Mouse (Mus musculus): ENCODE results near the gene Enpp5.
A peak's percentile ranks its signal among the peaks of the same experiment; 100 is the strongest.

Enpp5 gene

DNA sequence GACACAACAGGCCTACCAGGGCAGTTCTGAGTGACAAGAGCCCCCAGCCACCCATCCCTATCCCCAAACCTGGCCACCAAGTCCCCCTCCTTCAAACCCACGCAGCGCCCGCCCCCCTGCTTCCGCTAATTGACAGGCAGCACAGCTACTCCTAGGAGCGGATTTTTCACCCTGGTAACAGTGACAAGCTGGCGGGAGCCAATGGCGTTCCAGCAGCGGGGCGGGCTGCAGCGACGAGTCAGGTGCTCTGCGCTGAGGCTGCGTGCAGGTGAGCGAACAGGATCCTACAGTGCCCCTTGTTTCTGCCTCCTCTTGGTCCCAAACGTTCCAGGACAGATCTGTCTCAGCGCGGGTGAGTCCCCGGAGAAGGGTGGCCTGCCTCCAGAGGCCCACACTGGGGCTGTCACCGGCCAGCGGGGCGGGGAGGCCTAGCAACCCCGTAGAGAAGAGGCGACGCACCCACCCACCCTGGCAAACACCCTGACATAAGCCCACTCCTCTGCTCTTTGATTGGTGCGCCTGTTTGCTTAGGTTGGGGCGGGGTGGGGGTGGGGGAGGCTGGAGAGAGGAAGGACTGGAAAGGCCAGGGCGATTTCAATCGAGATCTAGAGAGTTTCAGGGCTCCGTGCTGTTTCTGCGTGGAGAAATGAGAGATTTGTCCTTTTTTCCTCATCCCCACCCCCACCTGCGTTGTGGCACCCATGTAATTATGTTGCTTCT lies at the start of gene Enpp5:
Enpp5 (plus strand) TSS at position 183 of the 720 bp plus-strand sequence.
- peak; percentile 81 for DNase-seq (ENCODE audit: low read depth, low spot score)

DNA sequence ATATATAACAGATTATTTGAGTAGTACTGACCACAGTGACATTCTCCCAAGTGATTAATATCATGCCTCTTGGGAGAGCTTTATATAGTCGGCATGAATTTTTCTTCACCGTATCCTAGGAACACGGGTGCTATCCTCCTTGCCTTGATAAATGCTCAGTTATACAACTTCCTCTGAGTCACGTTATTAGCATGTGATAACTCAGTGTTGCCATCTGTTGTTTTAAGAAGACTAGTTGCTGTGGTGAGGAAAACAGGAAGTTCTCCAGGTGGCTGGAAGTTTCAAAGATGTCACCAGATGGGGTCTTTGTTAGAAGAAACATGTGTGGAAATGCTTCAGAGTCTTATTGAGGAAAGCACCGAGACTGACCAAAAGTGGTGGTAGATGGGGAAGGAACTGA lies 49.0 kb upstream of the Enpp5 start:
- no peak for DNase-seq (ENCODE audit: low read depth, low spot score)

DNA sequence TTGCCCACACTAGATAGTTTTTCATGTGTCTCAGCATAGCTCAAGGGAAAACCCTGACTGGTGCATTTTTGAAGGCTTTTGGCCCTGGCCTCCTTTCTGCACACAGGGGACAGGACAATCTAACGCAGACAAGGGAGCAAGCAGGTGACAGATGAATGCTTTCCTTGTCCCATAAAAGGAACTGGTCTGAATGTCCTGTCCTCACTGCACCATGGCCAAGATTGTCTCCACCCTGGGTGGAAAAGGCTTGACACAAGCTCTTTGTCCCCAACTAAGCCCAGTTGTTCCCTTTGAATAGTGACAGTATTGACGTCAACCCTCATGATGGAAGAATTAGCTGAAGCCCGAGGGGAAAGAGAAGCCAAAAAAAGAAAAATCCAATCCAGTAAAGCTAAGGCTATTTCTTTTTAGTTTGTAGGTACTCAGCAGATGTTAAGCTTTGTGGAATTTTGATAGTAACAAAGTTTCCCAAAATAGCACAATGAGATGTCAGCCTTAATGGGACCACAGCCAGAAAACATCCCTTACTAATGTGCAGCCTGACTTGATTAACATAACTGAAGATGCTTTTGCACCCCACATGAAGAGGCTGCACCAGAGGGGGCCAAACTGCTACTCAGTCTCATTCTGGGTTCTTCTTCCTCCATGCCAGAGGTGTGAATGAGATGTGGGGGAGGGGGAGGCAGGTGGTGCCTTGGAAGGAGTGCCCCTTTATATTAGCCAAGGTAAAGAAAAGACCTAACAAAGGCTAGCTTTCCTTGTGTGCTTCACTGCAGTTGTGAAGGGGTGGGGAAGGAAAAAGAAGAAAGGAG lies 47.6 kb upstream of the Enpp5 start:
- DNase-seq (ENCODE audit: low read depth, low spot score), result peak; percentile 3

DNA sequence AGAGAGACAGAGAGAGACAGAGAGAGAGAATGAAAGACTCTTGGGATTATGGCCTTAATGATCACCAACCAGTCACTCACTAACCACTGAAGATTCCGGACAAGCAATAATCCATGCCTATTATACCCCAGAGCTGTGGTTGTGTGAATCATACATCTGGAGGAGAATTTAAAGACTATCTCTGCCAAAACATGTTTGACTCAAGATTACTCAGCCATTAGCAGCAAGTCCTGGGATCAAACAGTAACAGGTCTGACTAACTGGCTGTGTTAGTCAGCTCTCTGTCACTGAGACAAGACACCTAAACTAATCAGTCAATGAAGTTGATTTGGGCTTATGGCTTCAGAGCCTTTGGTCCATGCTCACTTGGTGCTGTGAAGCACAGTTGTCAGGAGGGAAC lies 43.6 kb upstream of the Enpp5 start:
- no peak for DNase-seq (ENCODE audit: low read depth, low spot score)

DNA sequence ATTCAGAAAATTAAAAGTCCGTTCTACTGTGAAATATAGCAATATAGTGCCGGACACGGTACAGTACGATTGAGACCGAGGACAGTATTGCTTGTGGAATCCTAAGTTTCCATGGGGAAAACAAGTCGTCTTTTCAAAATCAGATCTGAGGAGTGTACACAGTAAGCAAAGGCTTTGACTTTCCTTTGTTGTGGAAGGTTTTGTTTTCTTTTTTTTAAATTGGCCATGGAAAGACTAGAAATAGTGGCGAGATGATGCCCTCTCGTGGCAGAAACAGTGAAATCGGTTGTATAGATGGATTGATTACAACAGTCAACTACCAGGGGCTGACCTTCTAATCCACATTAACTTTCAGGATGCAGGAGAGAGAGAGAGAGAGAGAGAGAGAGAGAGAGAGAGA lies 40.0 kb upstream of the Enpp5 start:
- peak; percentile 22 for DNase-seq (ENCODE audit: low read depth, low spot score)

DNA sequence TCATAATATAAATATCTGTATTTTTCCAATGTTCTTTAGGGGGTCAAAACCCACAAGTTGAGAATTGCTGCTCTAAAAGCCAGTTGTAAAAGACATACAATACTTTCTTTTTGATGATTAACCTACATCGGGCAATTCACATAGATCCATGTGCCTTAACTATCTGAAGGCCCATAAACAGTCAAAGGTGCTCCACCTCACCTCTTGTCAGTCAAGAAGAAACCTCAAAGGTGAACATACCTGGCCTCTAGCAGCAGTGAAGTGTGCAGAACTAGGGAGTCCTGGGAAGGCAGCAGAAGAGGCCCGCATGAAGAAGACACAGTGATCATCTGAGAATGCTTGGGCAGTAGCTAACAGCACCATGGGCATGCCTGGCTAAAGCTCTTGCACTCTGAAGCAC lies 38.2 kb upstream of the Enpp5 start:
- no peak for DNase-seq (ENCODE audit: low read depth, low spot score)

DNA sequence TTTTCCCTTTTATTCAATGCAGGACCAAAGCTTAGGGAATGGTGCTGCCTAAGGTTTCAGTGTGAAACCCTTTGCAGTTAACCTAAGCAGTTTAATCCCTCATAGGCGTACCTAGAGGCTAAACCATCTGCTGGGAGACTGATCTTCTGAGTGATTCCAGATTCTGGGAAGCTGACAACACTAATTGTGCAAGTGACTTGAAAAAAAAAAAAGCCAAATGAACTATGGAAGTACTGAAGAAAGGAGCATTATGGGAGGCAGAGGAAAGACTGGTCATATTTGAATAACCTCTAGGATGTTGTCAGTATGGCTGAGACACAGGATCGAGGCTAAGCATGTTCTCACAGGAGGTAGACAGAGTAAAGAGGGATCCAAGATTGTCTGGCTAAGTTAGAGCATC lies 36.3 kb upstream of the Enpp5 start:
- no peak for DNase-seq (ENCODE audit: low read depth, low spot score)

DNA sequence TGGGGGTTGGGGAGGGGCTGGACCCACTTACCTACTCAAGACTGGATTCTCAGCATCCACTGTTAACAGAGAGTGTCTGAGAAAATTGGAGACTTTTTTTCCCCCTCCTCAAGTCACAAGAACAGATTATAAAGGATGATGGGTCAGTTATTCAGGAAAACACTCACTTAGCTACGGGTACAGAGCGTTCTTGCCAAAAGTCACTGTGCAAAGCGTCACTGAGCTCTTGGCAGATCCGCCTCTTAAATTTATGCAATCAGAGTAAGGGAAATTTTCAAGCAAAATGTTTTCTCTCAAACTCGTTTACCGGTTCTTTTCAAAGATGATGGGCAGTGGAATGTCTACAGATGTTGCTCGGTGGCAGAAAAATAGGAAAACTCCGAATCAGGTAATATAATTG lies 35.8 kb upstream of the Enpp5 start:
- DNase-seq (ENCODE audit: low read depth, low spot score), result no peak

DNA sequence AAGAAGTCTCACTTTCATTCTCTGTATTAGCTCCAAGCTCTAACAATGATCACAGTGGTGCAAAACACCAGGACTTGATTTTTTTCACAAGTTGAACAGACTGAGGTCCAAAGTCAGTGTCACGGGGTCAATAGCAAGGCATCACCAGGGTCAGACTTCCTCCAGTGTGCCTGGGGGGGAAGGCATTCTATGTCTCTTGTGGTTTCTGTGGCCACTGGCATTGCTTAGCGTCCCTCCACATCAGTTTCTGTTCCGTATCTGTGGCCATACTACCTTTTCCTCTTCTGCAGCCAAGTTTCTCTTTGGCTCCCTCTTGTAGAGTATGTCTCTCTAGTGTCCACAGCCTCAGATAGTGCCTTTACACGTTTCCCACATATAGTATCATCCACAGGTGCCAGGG lies 25.2 kb upstream of the Enpp5 start:
- no peak for DNase-seq (ENCODE audit: low read depth, low spot score)

DNA sequence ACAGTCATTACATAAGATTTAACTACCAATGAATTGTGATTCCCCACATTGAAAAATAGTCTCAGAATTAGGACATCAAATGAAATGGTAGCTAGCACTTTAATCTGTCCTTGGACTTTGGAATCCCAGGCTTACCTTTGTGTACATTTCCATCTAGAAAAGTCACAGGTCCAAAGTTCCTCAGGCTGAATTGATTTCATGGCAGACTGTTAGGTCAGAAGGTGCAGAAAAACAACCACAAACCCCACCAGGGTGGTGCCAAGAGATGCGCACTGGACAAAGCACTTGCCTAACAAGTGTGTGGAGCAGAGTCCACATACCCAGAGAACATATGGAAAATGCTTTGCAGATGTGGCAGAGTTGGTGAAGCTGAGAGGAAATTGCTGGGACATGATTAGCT lies 21.5 kb upstream of the Enpp5 start:
- DNase-seq (ENCODE audit: low read depth, low spot score), result no peak

DNA sequence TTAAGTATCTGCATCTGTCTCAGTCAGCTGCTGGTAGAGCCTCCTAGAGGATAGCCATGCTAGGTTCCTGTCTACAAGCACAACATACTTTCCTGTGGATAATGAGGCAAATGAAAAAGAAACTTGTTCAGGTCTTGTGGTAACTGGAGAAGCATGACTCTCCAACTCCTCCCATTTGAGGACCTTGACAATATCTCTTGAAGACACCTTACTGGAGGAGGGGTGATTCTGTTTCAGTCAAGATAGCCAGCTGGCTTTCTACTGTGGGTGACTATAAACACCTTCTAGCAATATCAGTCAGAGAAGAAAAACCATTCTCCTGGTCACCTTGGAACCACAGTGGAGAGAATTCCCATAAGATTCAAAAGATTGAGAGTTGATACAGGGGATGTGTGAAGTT lies 20.5 kb upstream of the Enpp5 start:
- no peak for DNase-seq (ENCODE audit: low read depth, low spot score)

DNA sequence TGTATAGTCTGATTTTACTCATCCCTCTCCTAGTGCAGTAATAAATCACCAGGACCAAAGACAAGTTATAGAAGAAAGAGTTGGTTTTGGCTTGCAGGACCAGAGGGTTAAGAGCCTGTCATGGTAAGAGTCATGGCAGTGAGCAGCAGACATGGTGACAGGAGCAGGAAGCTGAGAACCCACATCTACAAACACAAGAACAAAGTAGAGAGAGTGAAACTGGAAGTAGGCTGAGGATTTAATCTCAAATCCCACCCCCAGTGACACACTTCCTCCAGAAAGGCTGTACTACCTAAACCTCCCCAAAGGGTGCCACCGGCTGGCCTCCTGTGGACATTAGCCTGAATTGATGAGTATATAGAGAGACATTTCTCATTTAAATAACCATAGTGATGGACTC lies 17.8 kb upstream of the Enpp5 start:
- no peak for DNase-seq (ENCODE audit: low read depth, low spot score)

DNA sequence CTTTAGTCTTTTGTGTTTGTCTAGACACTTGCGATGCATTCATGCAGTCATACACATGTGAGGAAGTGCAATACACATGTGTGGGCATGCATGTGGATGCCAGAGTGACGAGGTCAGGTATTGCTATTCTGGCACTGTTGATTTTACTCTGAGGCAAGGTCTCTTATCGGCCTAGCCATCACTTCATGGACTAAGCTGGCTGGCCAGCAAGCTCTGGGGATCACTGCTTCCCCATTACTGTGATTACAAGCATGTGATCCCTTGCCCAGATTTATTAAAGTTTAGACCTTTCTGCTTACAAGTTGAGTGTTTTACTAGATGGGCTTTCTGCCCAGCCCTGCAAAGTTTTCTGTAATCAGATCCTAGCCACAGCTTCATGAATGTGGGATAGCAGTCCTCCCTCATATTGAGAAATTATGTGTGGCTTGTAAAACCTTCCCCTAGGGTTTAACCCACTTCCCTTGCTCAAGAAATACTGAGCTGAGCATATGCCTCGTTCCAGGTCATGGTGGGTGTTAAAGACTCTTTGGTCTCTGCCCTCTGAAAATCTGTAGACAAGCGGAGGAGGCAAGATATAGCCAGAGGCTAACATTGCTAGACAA lies 17.2 kb upstream of the Enpp5 start:
- DNase-seq (ENCODE audit: low read depth, low spot score), result no peak

DNA sequence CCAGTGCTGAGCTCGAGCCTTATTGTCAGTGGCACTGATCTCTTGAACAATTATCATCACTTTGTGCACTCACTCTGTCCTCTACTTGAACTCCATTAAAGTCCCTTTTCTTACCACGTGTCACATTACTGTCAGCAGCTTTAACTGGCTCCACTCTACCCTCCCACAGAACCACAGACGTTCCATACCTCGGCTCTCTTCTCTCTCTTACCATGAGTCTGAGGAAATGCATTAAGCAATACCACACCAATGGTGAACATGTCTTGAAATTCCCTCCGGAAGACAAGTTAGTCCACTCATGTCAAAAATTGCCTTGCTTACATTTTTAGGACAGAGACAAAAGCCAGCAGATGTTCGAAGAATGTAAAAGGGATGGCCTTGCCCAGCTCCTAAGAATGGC lies 9.7 kb upstream of the Enpp5 start:
- no peak for DNase-seq (ENCODE audit: low read depth, low spot score)

DNA sequence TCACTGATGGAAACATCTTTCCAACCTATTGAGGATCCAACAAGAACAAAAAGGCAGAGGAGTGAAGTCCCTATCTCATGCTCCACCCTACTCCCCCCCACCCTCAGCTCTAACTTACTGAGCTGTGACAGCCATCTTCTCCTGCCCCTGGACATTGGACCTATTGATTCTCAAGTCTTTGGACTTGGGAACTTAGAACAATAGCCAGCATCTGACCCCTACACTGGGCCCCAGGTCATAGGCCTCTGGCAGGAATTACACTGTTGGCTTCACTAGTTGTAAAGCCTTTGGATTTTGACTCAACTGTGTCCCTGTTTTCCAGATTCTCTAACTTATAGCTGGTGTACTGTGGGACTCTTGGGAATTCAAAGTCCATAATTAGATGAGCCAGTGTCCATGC lies 6.9 kb upstream of the Enpp5 start:
- no peak for DNase-seq (ENCODE audit: low read depth, low spot score)

DNA sequence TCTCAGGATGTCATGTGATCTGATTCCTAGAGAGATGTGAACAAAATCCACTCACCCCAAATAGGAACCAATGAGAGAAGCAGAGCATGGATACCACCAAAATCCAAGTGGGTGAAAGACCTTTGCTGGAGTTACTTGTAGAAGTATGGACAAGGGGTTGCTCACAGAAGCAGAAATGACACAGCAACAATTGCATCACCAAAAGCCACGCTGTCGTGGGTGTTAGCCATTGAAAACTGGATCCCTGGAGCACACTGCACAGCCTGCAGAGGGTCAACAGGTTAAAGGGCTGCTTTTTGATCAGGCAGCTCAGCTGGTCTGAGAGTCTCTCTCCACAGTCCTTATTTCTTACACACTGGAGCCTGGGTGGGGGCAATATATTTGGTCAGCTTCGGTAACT lies 3.0 kb upstream of the Enpp5 start:
- DNase-seq (ENCODE audit: low read depth, low spot score), result no peak

DNA sequence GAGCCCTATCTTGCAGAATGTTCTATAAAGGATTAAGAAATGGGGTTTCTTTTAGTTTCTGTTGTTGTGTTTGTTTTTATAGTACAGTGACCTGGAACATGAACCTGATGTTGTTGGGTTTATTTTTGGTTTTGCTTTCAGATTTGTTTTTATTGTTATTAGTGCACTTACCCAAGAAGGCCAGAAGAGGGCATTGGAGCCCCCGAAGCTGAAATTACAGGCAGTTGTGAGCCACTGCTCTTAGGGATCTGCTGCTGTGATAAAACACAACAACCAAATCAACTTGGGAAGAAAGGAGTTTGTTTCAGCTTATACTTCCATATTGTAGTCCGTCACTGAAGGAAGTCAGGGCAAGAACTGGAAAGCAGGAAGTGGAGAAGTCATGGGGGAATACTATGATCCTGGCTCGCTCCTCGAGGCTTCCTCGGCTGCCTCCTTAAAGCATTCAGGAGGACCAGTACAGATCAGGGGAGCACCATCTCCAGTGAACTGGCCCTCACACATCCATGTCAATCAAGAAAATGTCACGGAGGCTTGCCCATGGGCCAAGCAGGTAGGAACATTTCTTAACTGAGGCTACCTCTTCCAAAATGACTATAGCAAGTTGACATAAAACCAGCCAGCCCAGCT lies 2.4 kb upstream of the Enpp5 start:
- DNase-seq (ENCODE audit: low read depth, low spot score), result peak; percentile 25

DNA sequence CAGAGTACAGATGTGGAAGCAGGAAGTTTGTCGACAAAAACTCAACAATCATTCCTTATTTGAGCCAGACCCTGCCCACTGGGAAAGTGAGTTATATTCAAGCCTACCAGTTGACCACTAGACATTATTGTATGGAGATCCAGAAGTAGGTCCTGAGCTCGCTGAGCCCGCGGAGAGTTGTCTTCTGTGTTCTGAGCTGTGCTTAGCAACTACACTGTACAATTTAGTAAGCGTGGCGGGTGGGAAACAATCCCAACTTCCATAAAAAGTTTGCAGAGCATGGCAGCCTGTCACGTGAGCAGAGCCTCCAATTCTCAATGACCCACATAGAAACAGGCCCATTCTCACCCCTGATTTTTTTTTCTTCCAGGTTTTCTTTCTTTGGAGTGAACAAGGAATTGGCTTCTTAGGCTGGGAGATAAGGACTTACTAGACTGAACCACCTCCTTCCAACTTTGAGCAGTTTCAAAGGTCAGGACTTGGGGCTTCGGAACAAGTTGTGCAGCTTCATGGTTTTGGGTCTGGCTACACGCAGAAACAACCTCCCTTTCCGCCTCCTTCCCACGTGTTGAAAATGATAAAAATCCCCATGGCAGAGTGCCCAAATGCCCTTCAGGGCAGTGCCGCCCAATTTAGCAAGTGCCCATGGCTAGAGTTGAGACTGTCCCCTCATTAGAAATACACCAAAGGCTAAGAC lies 1.3 kb upstream of the Enpp5 start:
- no peak for DNase-seq (ENCODE audit: low read depth, low spot score)

DNA sequence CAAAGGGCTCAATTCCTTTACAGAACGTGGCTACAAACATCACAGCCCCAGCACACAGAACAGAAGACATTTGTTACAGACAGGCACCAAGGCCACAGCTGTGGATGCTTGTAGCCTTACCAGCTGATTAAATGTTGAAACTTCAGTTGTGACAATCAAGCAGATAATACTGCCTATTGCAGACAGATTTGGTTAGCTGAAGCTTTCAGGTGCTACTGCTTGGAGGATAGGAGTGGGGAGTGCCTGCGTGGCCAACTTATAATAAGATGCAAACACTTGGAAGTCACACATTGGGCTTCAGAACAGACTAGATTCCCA lies 811 bp upstream of the Enpp5 start:
- no peak for DNase-seq (ENCODE audit: low read depth, low spot score)

DNA sequence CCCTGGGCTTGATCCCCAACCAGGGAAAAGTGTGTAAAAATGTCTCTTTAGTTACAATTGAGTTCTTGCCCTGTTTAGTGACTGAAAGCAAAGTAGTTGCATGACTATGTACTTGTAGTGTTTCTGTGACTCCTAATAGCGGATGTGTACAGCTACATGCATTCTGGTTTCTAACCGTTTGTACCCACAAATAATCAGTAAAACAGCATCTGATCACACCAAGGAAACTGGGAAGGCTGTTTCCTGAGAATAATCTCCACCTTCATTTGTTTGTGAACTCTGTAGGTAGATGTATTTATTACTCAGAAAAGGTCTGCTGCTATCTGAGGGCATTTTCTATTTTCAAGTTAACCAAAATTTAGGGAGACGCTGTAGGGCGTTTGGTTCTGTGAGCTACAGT lies 4.5 kb downstream of the Enpp5 start:
- DNase-seq (ENCODE audit: low read depth, low spot score), result no peak

DNA sequence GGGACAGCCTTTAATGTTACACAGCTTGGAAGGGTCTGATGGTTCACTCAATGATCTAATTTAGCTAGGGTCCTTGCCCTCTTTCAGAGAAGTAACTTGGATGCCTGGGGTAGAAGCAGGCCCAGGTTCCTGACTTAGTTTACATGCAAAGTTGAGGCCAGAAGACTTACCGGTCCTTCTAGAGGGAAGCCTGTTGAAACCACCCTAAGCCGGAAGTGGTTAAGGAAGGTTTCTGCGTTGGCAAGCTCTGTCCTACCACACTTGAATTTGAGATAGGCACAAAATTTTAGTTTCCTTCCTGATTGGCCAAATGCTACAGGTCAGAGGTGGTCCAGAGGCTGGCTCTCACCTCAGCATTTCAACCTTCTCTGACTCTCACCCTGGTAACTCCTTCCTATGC lies 9.6 kb downstream of the Enpp5 start:
- DNase-seq (ENCODE audit: low read depth, low spot score), result no peak

DNA sequence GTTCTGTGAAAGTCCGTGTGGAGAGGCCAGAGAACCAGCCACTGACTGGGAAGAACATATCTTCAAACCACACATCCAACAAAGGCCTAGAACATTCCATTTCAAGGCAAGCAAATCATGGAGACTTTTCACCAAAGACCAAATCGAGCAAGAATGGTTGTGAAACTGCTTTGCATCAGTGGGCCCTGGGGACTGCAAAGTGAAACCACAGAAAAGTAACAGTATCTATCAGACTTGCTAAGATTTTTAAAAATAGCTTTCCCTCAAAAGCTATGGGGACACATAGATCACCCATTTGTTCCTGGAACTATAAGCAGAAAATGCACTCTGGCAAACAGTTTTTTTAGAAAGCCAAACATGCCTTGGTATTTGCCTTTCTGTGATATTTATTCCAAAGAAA lies 12.3 kb downstream of the Enpp5 start:
- DNase-seq (ENCODE audit: low read depth, low spot score), result no peak

Data from ES-CJ7 (cell line).